Mouse (Mus musculus) midbrain, embryonic 14.5 days (tissue): ENCODE data around the gene Sema5a. TPM values are rescaled to one million over a fixed set of nuclear protein-coding genes. Genes with fewer than 3 reads are reported as not detected.

ENCODE experiments used
- ATAC-seq: fragments of 200-750 bp; cut with Nextera tagmentation; 2 replicates; pipeline ENCODE4 v1.8.0; 2017; ENCODE audit warnings: moderate number of reproducible peaks, moderate library complexity; ENCODE audit not compliant: low FRiP score, low TSS enrichment
- DNase-seq: peaks from one replicate; pipeline ENCODE4 v3.0.0-alpha.2; 2015
- H3K27ac ChIP-seq: fragments of 300-500 bp; sonication (generic); replicated peaks from 2 replicates; pipeline ENCODE4 v1.5.1; 2014; ENCODE audit warnings: mild to moderate bottlenecking, low read depth, low read length, moderate library complexity
- H3K27me3 ChIP-seq: fragments of 300-500 bp; sonication (generic); 2 replicates; pipeline ENCODE4 v1.6.1; 2014; ENCODE audit warnings: low read length, control low read depth, mixed read lengths; ENCODE audit not compliant: control insufficient read depth, insufficient read depth
- H3K36me3 ChIP-seq: fragments of 300-500 bp; sonication (generic); 2 replicates; pipeline ENCODE4 v1.6.1; 2014; ENCODE audit warnings: low read length, control low read depth; ENCODE audit not compliant: control insufficient read depth, insufficient read depth
- H3K4me1 ChIP-seq: fragments of 300-500 bp; sonication (generic); 2 replicates; pipeline ENCODE4 v1.6.1; 2014; ENCODE audit warnings: mild to moderate bottlenecking, antibody characterized with exemption, low read length, control low read depth; ENCODE audit not compliant: control insufficient read depth, insufficient read depth
- H3K4me2 ChIP-seq: fragments of 300-500 bp; sonication (generic); 2 replicates; pipeline ENCODE4 v1.6.1; 2014; ENCODE audit warnings: mild to moderate bottlenecking, low read length, moderate library complexity
- H3K4me3 ChIP-seq: fragments of 300-500 bp; sonication (generic); replicated peaks from 2 replicates; pipeline ENCODE4 v1.5.1; 2014; ENCODE audit warnings: low read depth, low read length
- H3K9ac ChIP-seq: fragments of 300-500 bp; sonication (generic); replicated peaks from 2 replicates; pipeline ENCODE4 v1.6.1; 2014; ENCODE audit warnings: mild to moderate bottlenecking, low read length, moderate library complexity
- H3K9me3 ChIP-seq: fragments of 300-500 bp; sonication (generic); 2 replicates; pipeline ENCODE4 v1.6.1; 2016; ENCODE audit warnings: low read length, control low read depth, mixed read lengths; ENCODE audit not compliant: control insufficient read depth
- WGBS: fragments of 180-500 bp; shearing (Covaris S2); extraction: QIAGEN DNeasy Blood & Tissue Kit; methylation state at CpG from one replicate; pipeline ENCODE4 v1.1.7; 2014; 5-methylcytosine and 5-hydroxymethylcytosine counted together
- polyA plus RNA-seq: library from polyadenylated mRNA; unstranded; fragments of >200 nt; fragmentation: Nextera tagmentation; extraction: Ambion mirVana; gene quantifications from 2 replicates; pipeline ENCODE4 v1.2.1, GENCODE M21; 2014

Gene Sema5a
- polyA plus RNA-seq, 1 experiment from 2014 or later = 6.1 TPM

- Histone ChIP-seq H3K4me2 (no peak overlapping the region), H3K4me3 (no peak overlapping the region), H3K27ac (no peak overlapping the region), H3K36me3 (no peaks in the 10 kb centered on the region), H3K27me3 (no peaks in the 10 kb centered on the region), H3K9ac (no peak overlapping the region), H3K9me3 (no peaks in the 10 kb centered on the region), H3K4me1 (no peaks in the 10 kb centered on the region)
- WGBS = 72% methylated on average over 1 of the region's 1 CpGs
- no peak for ATAC-seq
- DNase-seq = no peak
Measured at GRCm38 (mm10) chr15:32487968-32488367, 243.4 kb downstream of the Sema5a start.

- no peak for ATAC-seq
- H3K27me3 ChIP-seq = no peaks in the 10 kb centered on the region
- no peak for DNase-seq
- 82% methylated on average over 5 of the region's 5 CpGs for WGBS
- no peak overlapping the region for H3K4me2 ChIP-seq
- no peak overlapping the region for H3K27ac ChIP-seq
- H3K9ac ChIP-seq = no peak overlapping the region
- no peaks in the 10 kb centered on the region for H3K4me1 ChIP-seq
- H3K36me3 ChIP-seq = no peaks in the 10 kb centered on the region
- H3K9me3 ChIP-seq = no peaks in the 10 kb centered on the region
- H3K4me3 ChIP-seq = no peak overlapping the region
Measured at GRCm38 (mm10) chr15:32494219-32494618, 249.6 kb downstream of the Sema5a start.

- Histone ChIP-seq H3K27me3 (no peaks in the 10 kb centered on the region), H3K9ac (no peak overlapping the region), H3K4me3 (no peak overlapping the region), H3K9me3 (no peaks in the 10 kb centered on the region), H3K4me1 (no peaks in the 10 kb centered on the region), H3K4me2 (no peak overlapping the region), H3K36me3 (no peaks in the 10 kb centered on the region), H3K27ac (no peak overlapping the region)
- DNase-seq = no peak
- ATAC-seq = no peak
- 67% methylated on average over 1 of the region's 1 CpGs for WGBS
Measured at GRCm38 (mm10) chr15:32494899-32495298, 250.3 kb downstream of the Sema5a start.

GRCm38 (mm10) chr15:32496880-32497279 lies 252.3 kb downstream of the Sema5a start:
- WGBS = 75% methylated on average over 4 of the region's 4 CpGs
- Histone ChIP-seq H3K4me3 (no peak overlapping the region), H3K36me3 (no peaks in the 10 kb centered on the region), H3K4me2 (no peak overlapping the region), H3K9ac (no peak overlapping the region), H3K27ac (no peak overlapping the region), H3K4me1 (no peaks in the 10 kb centered on the region), H3K9me3 (no peaks in the 10 kb centered on the region), H3K27me3 (no peaks in the 10 kb centered on the region)
- DNase-seq (no peak), ATAC-seq (no peak)

- H3K27me3 ChIP-seq = no peaks in the 10 kb centered on the region
- DNase-seq = no peak
- H3K4me3 ChIP-seq = no peak overlapping the region
- 90% methylated on average over 2 of the region's 2 CpGs for WGBS
- no peaks in the 10 kb centered on the region for H3K4me1 ChIP-seq
- no peak overlapping the region for H3K27ac ChIP-seq
- ATAC-seq = no peak
- no peaks in the 10 kb centered on the region for H3K36me3 ChIP-seq
- no peak overlapping the region for H3K4me2 ChIP-seq
- no peaks in the 10 kb centered on the region for H3K9me3 ChIP-seq
- no peak overlapping the region for H3K9ac ChIP-seq
Measured at GRCm38 (mm10) chr15:32505941-32506340, 261.3 kb downstream of the Sema5a start.

GRCm38 (mm10) chr15:32508282-32508681 lies 263.7 kb downstream of the Sema5a start:
- Histone ChIP-seq H3K27ac (no peak overlapping the region), H3K9ac (no peak overlapping the region), H3K9me3 (no peaks in the 10 kb centered on the region), H3K4me3 (no peak overlapping the region), H3K4me1 (no peaks in the 10 kb centered on the region), H3K27me3 (no peaks in the 10 kb centered on the region), H3K36me3 (no peaks in the 10 kb centered on the region), H3K4me2 (no peak overlapping the region)
- ATAC-seq = no peak
- no peak for DNase-seq

GRCm38 (mm10) chr15:32514877-32515276 lies 270.3 kb downstream of the Sema5a start:
- Histone ChIP-seq H3K27me3 (no peaks in the 10 kb centered on the region), H3K36me3 (no peaks in the 10 kb centered on the region), H3K4me3 (no peak overlapping the region), H3K27ac (no peak overlapping the region), H3K4me2 (no peak overlapping the region), H3K4me1 (no peaks in the 10 kb centered on the region), H3K9ac (no peak overlapping the region), H3K9me3 (no peaks in the 10 kb centered on the region)
- DNase-seq = no peak
- ATAC-seq = no peak
- WGBS = 70% methylated on average over 1 of the region's 1 CpGs

- H3K4me2 ChIP-seq = no peak overlapping the region
- H3K9ac ChIP-seq = no peak overlapping the region
Measured at GRCm38 (mm10) chr15:32517954-32518353, 273.3 kb downstream of the Sema5a start.

GRCm38 (mm10) chr15:32532539-32532938 lies 287.9 kb downstream of the Sema5a start:
- no peak for ATAC-seq
- no peaks in the 10 kb centered on the region for H3K36me3 ChIP-seq
- WGBS = 86% methylated on average over 3 of the region's 3 CpGs
- no peaks in the 10 kb centered on the region for H3K9me3 ChIP-seq
- no peak overlapping the region for H3K27ac ChIP-seq
- no peaks in the 10 kb centered on the region for H3K4me1 ChIP-seq
- H3K4me3 ChIP-seq = no peak overlapping the region
- no peaks in the 10 kb centered on the region for H3K27me3 ChIP-seq
- H3K9ac ChIP-seq = no peak overlapping the region
- H3K4me2 ChIP-seq = no peak overlapping the region
- no peak for DNase-seq

More at GRCm38 (mm10) chr15:32517954-32518353, 273.3 kb downstream of the Sema5a start:
- Histone ChIP-seq H3K4me1 (no peaks in the 10 kb centered on the region), H3K9me3 (no peaks in the 10 kb centered on the region), H3K27ac (no peak overlapping the region), H3K4me3 (no peak overlapping the region), H3K27me3 (no peaks in the 10 kb centered on the region), H3K36me3 (no peaks in the 10 kb centered on the region)
- 78% methylated on average over 2 of the region's 2 CpGs for WGBS
- no peak for ATAC-seq
- no peak for DNase-seq
